Mouse (Mus musculus) CH12.LX (cell line): ENCODE data around the gene Prr18. TPM values are rescaled to one million over a fixed set of nuclear protein-coding genes. Genes with fewer than 3 reads are reported as not detected.

Experiments
- DNase-seq: peaks from one replicate; pipeline ENCODE4 v3.0.0-alpha.2; 2013; ENCODE audit errors: extremely low read depth
- H3K27ac ChIP-seq: 2 replicates; pipeline ENCODE4 v1.5.1; 2012; ENCODE audit warnings: low read depth, mild to moderate bottlenecking, control low read depth, moderate library complexity; ENCODE audit not compliant: insufficient read depth
- H3K27me3 ChIP-seq: replicated peaks from 2 replicates; pipeline ENCODE3; 2012; ENCODE audit warnings: inconsistent platforms
- H3K36me3 ChIP-seq, 2 experiments: replicated peaks in 1 of 2; 2 replicates each; pipeline versions ENCODE3 to v1.6.1; 2012; ENCODE audit warnings: inconsistent platforms in 1 of 2, low read length in 1 of 2, mild to moderate bottlenecking in 1 of 2, mixed read lengths in 1 of 2, moderate library complexity in 1 of 2; ENCODE audit not compliant: control insufficient read depth in 1 of 2, insufficient read depth in 1 of 2
- H3K4me1 ChIP-seq, 2 experiments: 2 replicates each; pipeline ENCODE4 v1.6.1; 2012; ENCODE audit warnings: inconsistent platforms in 1 of 2, moderate library complexity in 1 of 2; ENCODE audit not compliant: insufficient read depth in 2 of 2, control insufficient read depth in 1 of 2
- H3K4me2 ChIP-seq: 2 replicates; pipeline ENCODE4 v1.6.1; 2012; ENCODE audit warnings: low read depth, mild to moderate bottlenecking, control low read depth; ENCODE audit not compliant: poor library complexity, insufficient read depth, severe bottlenecking
- H3K4me3 ChIP-seq, 3 experiments: fragments of 150-350 bp in 1 of 3; sonication (generic) in 1 of 3; replicated peaks in 1 of 3; 2 replicates each; pipeline versions ENCODE3 to v1.5.1; 2011 to 2012; ENCODE audit warnings: low read depth in 2 of 3, low read length in 2 of 3, mild to moderate bottlenecking in 2 of 3, moderate library complexity in 2 of 3, control low read depth in 1 of 3, improper control_type of control experiment in 1 of 3, inconsistent platforms in 1 of 3, mixed read lengths in 1 of 3; ENCODE audit not compliant: poor library complexity in 1 of 3
- H3K79me2 ChIP-seq: replicated peaks from 2 replicates; pipeline ENCODE4 v1.6.1; 2012; ENCODE audit warnings: mild to moderate bottlenecking, moderate library complexity; ENCODE audit not compliant: control insufficient read depth, poor library complexity, insufficient read depth, severe bottlenecking; ENCODE audit errors: extremely low read depth
- H3K9ac ChIP-seq: 2 replicates; pipeline ENCODE4 v1.6.1; 2012; ENCODE audit warnings: low read depth, mild to moderate bottlenecking, control low read depth, moderate library complexity; ENCODE audit not compliant: insufficient read depth
- H3K9me3 ChIP-seq: replicated peaks from 2 replicates; pipeline ENCODE3; 2012; ENCODE audit warnings: low read length, inconsistent platforms, mixed read lengths
- BHLHE40 ChIP-seq: IDR thresholded peaks from 2 replicates; pipeline ENCODE4 v1.6.1; 2011; ENCODE audit warnings: mild to moderate bottlenecking, low read depth, low read length, improper control_type of control experiment
- CHD1 ChIP-seq: IDR thresholded peaks from 2 replicates; pipeline ENCODE4 v1.6.1; 2012; ENCODE audit warnings: low read depth, low read length, improper control_type of control experiment, inconsistent platforms
- CHD2 ChIP-seq: IDR thresholded peaks from 2 replicates; pipeline ENCODE4 v1.6.1; 2011; ENCODE audit warnings: low read length, improper control_type of control experiment
- CTCF ChIP-seq, 2 experiments: IDR thresholded peaks in 1 of 2; conservative IDR thresholded peaks in 1 of 2; 2 replicates each; pipeline ENCODE4 v1.5.1; 2011 to 2012; ENCODE audit warnings: low read depth in 2 of 2, low read length in 2 of 2, improper control_type of control experiment in 1 of 2, inconsistent platforms in 1 of 2, mild to moderate bottlenecking in 1 of 2, moderate library complexity in 1 of 2
- E2F4 ChIP-seq: IDR thresholded peaks from 2 replicates; pipeline ENCODE4 v1.6.1; 2011; ENCODE audit warnings: low read depth, low read length, improper control_type of control experiment; ENCODE audit not compliant: insufficient replicate concordance
- ELF1 ChIP-seq: IDR thresholded peaks from 2 replicates; pipeline ENCODE4 v1.6.1; 2014; ENCODE audit warnings: low read depth, mild to moderate bottlenecking, inconsistent platforms, low read length, improper control_type of control experiment
- EP300 ChIP-seq: IDR thresholded peaks from 2 replicates; pipeline ENCODE4 v1.6.1; 2011; ENCODE audit warnings: low read length, improper control_type of control experiment
- ETS1 ChIP-seq: conservative IDR thresholded peaks from 2 replicates; pipeline ENCODE4 v1.6.1; 2012; ENCODE audit warnings: low read depth, mild to moderate bottlenecking, inconsistent platforms, low read length, improper control_type of control experiment, moderate library complexity
- GABPA ChIP-seq: IDR thresholded peaks from 2 replicates; pipeline ENCODE4 v1.6.1; 2012; ENCODE audit warnings: low read depth, low read length, improper control_type of control experiment, inconsistent platforms; ENCODE audit not compliant: insufficient replicate concordance
- HCFC1 ChIP-seq: IDR thresholded peaks from 2 replicates; pipeline ENCODE4 v1.6.1; 2012; ENCODE audit warnings: low read depth, mild to moderate bottlenecking, inconsistent platforms, low read length, improper control_type of control experiment
- IRF4 ChIP-seq: IDR thresholded peaks from 2 replicates; pipeline ENCODE4 v1.6.1; 2014; ENCODE audit warnings: low read depth, mild to moderate bottlenecking, inconsistent platforms, low read length, improper control_type of control experiment
- JUN ChIP-seq: IDR thresholded peaks from 2 replicates; pipeline ENCODE4 v1.6.1; 2011; ENCODE audit warnings: low read depth, mild to moderate bottlenecking, low read length, improper control_type of control experiment, moderate library complexity; ENCODE audit not compliant: insufficient read depth
- JUND ChIP-seq: conservative IDR thresholded peaks from 2 replicates; pipeline ENCODE4 v1.6.1; 2011; ENCODE audit warnings: low read depth, low read length, improper control_type of control experiment
- KAT2A ChIP-seq: IDR thresholded peaks from 2 replicates; pipeline ENCODE4 v1.6.1; 2012; ENCODE audit warnings: low read length, improper control_type of control experiment, inconsistent platforms; ENCODE audit not compliant: insufficient replicate concordance
- MAFK ChIP-seq: IDR thresholded peaks from 2 replicates; pipeline ENCODE4 v1.6.1; 2011; ENCODE audit warnings: low read length, improper control_type of control experiment; ENCODE audit not compliant: insufficient replicate concordance
- MAX ChIP-seq: IDR thresholded peaks from 2 replicates; pipeline ENCODE4 v1.6.1; 2011; ENCODE audit warnings: low read length, improper control_type of control experiment
- MAZ ChIP-seq: IDR thresholded peaks from 2 replicates; pipeline ENCODE4 v1.6.1; 2012; ENCODE audit warnings: low read depth, mild to moderate bottlenecking, inconsistent platforms, low read length, improper control_type of control experiment, moderate library complexity
- MEF2A ChIP-seq: IDR thresholded peaks from 2 replicates; pipeline ENCODE4 v1.6.1; 2014; ENCODE audit warnings: low read depth, mild to moderate bottlenecking, inconsistent platforms, low read length, improper control_type of control experiment, borderline replicate concordance
- MXI1 ChIP-seq: IDR thresholded peaks from 2 replicates; pipeline ENCODE4 v1.6.1; 2011; ENCODE audit warnings: mild to moderate bottlenecking, low read depth, low read length, improper control_type of control experiment
- MYC ChIP-seq: IDR thresholded peaks from 2 replicates; pipeline ENCODE4 v1.6.1; 2011; ENCODE audit warnings: low read depth, mild to moderate bottlenecking, improper control_type of control experiment, low read length
- NELFE ChIP-seq: IDR thresholded peaks from 2 replicates; pipeline ENCODE4 v1.6.1; 2011; ENCODE audit warnings: low read depth, low read length, improper control_type of control experiment
- NRF1 ChIP-seq: IDR thresholded peaks from 2 replicates; pipeline ENCODE4 v1.6.1; 2014; ENCODE audit warnings: low read depth, mild to moderate bottlenecking, inconsistent platforms, low read length, improper control_type of control experiment, moderate library complexity
- PAX5 ChIP-seq: IDR thresholded peaks from 2 replicates; pipeline ENCODE4 v1.6.1; 2012; ENCODE audit warnings: low read length, inconsistent platforms, mixed read lengths
- POLR2A ChIP-seq: IDR thresholded peaks from 2 replicates; pipeline ENCODE4 v1.6.1; 2011; ENCODE audit warnings: low read depth, mild to moderate bottlenecking, improper control_type of control experiment, low read length
- POLR2AphosphoS2 ChIP-seq: IDR thresholded peaks from 2 replicates; pipeline ENCODE4 v1.6.1; 2011; ENCODE audit warnings: low read depth, low read length, improper control_type of control experiment
- RAD21 ChIP-seq: IDR thresholded peaks from 2 replicates; pipeline ENCODE4 v1.6.1; 2011; ENCODE audit warnings: low read depth, mild to moderate bottlenecking, low read length, improper control_type of control experiment, moderate library complexity
- RCOR1 ChIP-seq: conservative IDR thresholded peaks from 2 replicates; pipeline ENCODE4 v1.6.1; 2012; ENCODE audit warnings: low read depth, mild to moderate bottlenecking, inconsistent platforms, low read length, improper control_type of control experiment
- SIN3A ChIP-seq: IDR thresholded peaks from 2 replicates; pipeline ENCODE4 v1.6.1; 2012; ENCODE audit warnings: low read length, improper control_type of control experiment, inconsistent platforms
- SMC3 ChIP-seq: IDR thresholded peaks from 2 replicates; pipeline ENCODE4 v1.6.1; 2011; ENCODE audit warnings: low read depth, low read length, improper control_type of control experiment
- TBP ChIP-seq: conservative IDR thresholded peaks from 2 replicates; pipeline ENCODE4 v1.6.1; 2011; ENCODE audit warnings: low read depth, low read length, improper control_type of control experiment
- TCF12 ChIP-seq: IDR thresholded peaks from 2 replicates; pipeline ENCODE4 v1.6.1; 2014; ENCODE audit warnings: low read depth, mild to moderate bottlenecking, inconsistent platforms, low read length, improper control_type of control experiment
- UBTF ChIP-seq: IDR thresholded peaks from 2 replicates; pipeline ENCODE4 v1.6.1; 2012; ENCODE audit warnings: low read depth, mild to moderate bottlenecking, inconsistent platforms, low read length, improper control_type of control experiment, moderate library complexity
- USF1 ChIP-seq: IDR thresholded peaks from 2 replicates; pipeline ENCODE4 v1.6.1; 2014; ENCODE audit warnings: low read depth, mild to moderate bottlenecking, inconsistent platforms, low read length, improper control_type of control experiment
- USF2 ChIP-seq: conservative IDR thresholded peaks from 2 replicates; pipeline ENCODE4 v1.6.1; 2011; ENCODE audit warnings: low read depth, low read length, improper control_type of control experiment
- ZC3H11A ChIP-seq: IDR thresholded peaks from 2 replicates; pipeline ENCODE4 v1.6.1; 2012; ENCODE audit warnings: low read depth, mild to moderate bottlenecking, inconsistent platforms, low read length, improper control_type of control experiment
- ZKSCAN1 ChIP-seq: IDR thresholded peaks from 2 replicates; pipeline ENCODE4 v1.6.1; 2012; ENCODE audit warnings: low read depth, inconsistent platforms, low read length, improper control_type of control experiment, borderline replicate concordance
- ZMIZ1 ChIP-seq: IDR thresholded peaks from 2 replicates; pipeline ENCODE4 v1.6.1; 2012; ENCODE audit warnings: low read depth, mild to moderate bottlenecking, inconsistent platforms, low read length, improper control_type of control experiment
- ZNF384 ChIP-seq: IDR thresholded peaks from 2 replicates; pipeline ENCODE4 v1.6.1; 2012; ENCODE audit warnings: low read depth, low read length, improper control_type of control experiment, inconsistent platforms
- dilution Hi-C: fragments of 300-500 bp; cut with MboI; formaldehyde crosslinking; loops from 2 replicates; pipeline ENCODE4 v1.14.3; 2020; ENCODE audit warnings: low sequenced_read_pairs; ENCODE audit not compliant: extremely low pct_unique_long_range_greater_than_20kb, extremely low pct_ligation_motif_present
- in situ Hi-C: fragments of 300-500 bp; cut with MboI; formaldehyde crosslinking; loops from 3 replicates; pipeline ENCODE4 v1.14.3; 2019; ENCODE audit warnings: low sequenced_read_pairs, low pct_ligation_motif_present, low pct_unique_long_range_greater_than_20kb, mixed read lengths
- polyA plus RNA-seq: library from polyadenylated mRNA; unstranded; fragments of >175 nt; gene quantifications from 2 replicates; pipeline ENCODE4 v1.2.1, GENCODE M21; 2012; ENCODE audit warnings: low read depth; ENCODE audit not compliant: insufficient read length
- total RNA-seq, 2 experiments: library from RNA; depleted of rRNA; stranded (reverse); fragments of 300-350 nt in 1 of 2; fragments of >200 nt in 1 of 2; gene quantifications; 2 replicates each; pipeline ENCODE4 v1.2.3; 2012 to 2014

The Prr18 gene
- total and polyA plus RNA-seq, 3 experiments = 0.07 to 0.12 (median 0.08) TPM

- peak within 1 kb of the TSS; percentile 97 for H3K4me2 ChIP-seq
- peaks cover 28% of the 10 kb centered on the region for H3K79me2 ChIP-seq
- in situ Hi-C loops = loop anchor here (10.0 kb wide), 1 partner anchor 64 kb away; no protein-coding TSS in a partner anchor
- H3K27me3 ChIP-seq = no peaks in the 10 kb centered on the region
- no peaks in the 10 kb centered on the region for H3K9me3 ChIP-seq
- no peak within 1 kb of the TSS for H3K27ac ChIP-seq
- DNase-seq = peak; percentile 94
- H3K4me3 ChIP-seq = peak within 1 kb of the TSS; percentile 76 to 99 (median 97)
- H3K4me1 ChIP-seq = peaks cover 9 to 31% of the 10 kb centered on the region in 2 experiments
- dilution Hi-C loops = no loop called here
- TF ChIP-seq EP300 (no peak), ELF1 (peak; percentile 98), IRF4 (0 out of 2 replicates have a peak, but pooled peaks have one; percentile 5), TBP (no peak), USF2 (no peak), HCFC1 (peak; percentile 90), MXI1 (peak; percentile 87), SIN3A (peak; percentile 96), PAX5 (no peak), BHLHE40 (no peak), E2F4 (no peak), ZNF384 (no peak), SMC3 (no peak), TCF12 (peak; percentile 45), NRF1 (peak; percentile 88), POLR2AphosphoS2 (no peak), POLR2A (peak; percentile 73), MEF2A (0 out of 2 replicates have a peak, but pooled peaks have one; percentile 27), RAD21 (no peak), USF1 (no peak), MAZ (no peak), UBTF (no peak), JUN (no peak), MYC (no peak), KAT2A (peak; percentile 81; the same call in 1 of the 2 replicates), MAX (no peak), RCOR1 (0 out of 2 replicates have a peak, but pooled peaks have one; percentile 30), CHD2 (no peak), MAFK (no peak), ETS1 (no peak), ZC3H11A (no peak), JUND (no peak), NELFE (no peak; the same call in 1 of the 2 replicates), CTCF (conservative IDR thresholded peaks at IDR 0.05 in 1 of 2, IDR thresholded peaks at IDR 0.05 in 1 of 2; ENCODE audit: low read depth in 2 of 2, low read length in 2 of 2) (no peak), GABPA (no peak; the same call in 1 of the 2 replicates), ZKSCAN1 (no peak), CHD1 (no peak), ZMIZ1 (no peak)
- H3K9ac ChIP-seq = peak within 1 kb of the TSS; percentile 84
- peaks cover 0 to 31% of the 10 kb centered on the region in 2 experiments for H3K36me3 ChIP-seq
These were observed 26.2 kb upstream of the Prr18 start, which contains the start of gene Sft2d1 for GRCm38 (mm10) chr17:8310838-8311614. Gene Sft2d1 (plus strand): TSS chr17:8311102.
